Mouse (Mus musculus) stomach, postnatal 0 days (tissue): ENCODE results near the gene Tmem169.

Experiments used
- CTCF ChIP-seq: IDR thresholded peaks from 2 replicates; pipeline ENCODE4 v1.5.1; 2016; ENCODE audit warnings: antibody characterized with exemption, low read depth, mild to moderate bottlenecking, moderate library complexity
- EP300 ChIP-seq: optimal IDR thresholded peaks from 2 replicates; pipeline ENCODE3; 2016; ENCODE audit warnings: antibody characterized with exemption

DNA sequence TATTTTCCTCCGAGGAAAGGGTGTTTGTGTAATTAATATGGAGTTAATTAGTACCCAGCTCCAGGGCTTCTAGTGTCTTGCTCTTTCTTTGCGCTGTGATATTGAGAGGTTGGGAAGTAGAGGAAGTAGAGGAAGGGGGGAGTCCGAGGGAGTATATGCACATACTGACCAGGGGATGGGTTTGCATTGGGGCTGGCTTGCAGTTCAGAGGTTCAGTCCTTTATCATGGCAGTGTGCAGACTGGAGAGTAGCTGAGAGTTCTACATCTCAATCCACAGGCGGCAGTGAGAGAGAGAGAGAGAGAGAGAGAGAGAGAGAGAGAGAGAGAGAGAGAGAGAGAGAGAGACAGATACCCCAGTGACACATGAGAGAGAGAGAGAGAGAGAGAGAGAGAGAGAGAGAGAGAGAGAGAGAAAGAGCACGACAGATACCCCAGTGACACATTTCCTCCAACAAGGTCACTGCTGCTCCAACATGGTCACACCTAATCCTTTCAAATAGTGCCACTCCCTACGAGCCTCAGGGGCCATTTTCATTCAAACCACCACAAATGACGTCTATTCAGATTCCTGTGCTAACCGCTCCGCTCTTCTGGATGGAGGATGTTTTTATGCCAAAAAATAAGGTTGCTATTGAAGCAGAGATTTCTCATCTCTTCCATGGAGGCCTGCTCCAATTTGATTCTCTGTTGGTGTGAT lies 28.7 kb downstream of the Tmem169 start:
- TF ChIP-seq EP300 (no peak), CTCF (no peak)
